In genomic region chr2:149555209-149555608, GRCm38 (mm10) we compare ENCODE assay signal across 31 mouse cellular contexts.
DNase-seq lines count a peak whose midpoint lies in the region; ATAC-seq and TF ChIP-seq lines count a peak whose summit lies in the region.
"Had no signal": no experiment of that assay in that cellular context is flagged by ENCODE, and none has a peak within 500 bp of the region (broad histone marks: within the 10 kb centered on the region; RNA-seq: fewer than 3 reads in every experiment).

No protein-coding gene starts in this region.

- H3K9ac ChIP-seq in heart, adult 2 months (ENCODE audit: low read depth, low read length), result no peak overlapping the region
- no peak overlapping the region for H3K9ac ChIP-seq in liver, adult 2 months (ENCODE audit: low read depth, low read length)
- no peak overlapping the region for H3K9ac ChIP-seq in liver, embryonic 12.5 days
- no peak overlapping the region for H3K9ac ChIP-seq in MEL (ENCODE audit: control insufficient read depth, low read depth, low read length, poor library complexity, severe bottlenecking)
- H3K9ac ChIP-seq: embryonic facial prominence, embryonic 12.5 days; forebrain, embryonic 15.5 days; heart, embryonic 12.5 days; hindbrain, embryonic 15.5 days; liver, embryonic 14.5 days; neural tube, embryonic 15.5 days; stomach, embryonic 15.5 days had no signal

- no peaks in the 10 kb centered on the region for H3K4me1 ChIP-seq in heart, adult 2 months (ENCODE audit: control insufficient read depth, insufficient read depth, low read length)
- no peaks in the 10 kb centered on the region for H3K4me1 ChIP-seq in liver, adult 2 months (ENCODE audit: control insufficient read depth, insufficient read depth, low read length)
- no peaks in the 10 kb centered on the region for H3K4me1 ChIP-seq in liver, embryonic 12.5 days
- H3K4me1 ChIP-seq in MEL (ENCODE audit: control insufficient read depth in 1 of 2, insufficient read depth in 2 of 2, low read length in 2 of 2), result no peaks in the 10 kb centered on the region
- H3K4me1 ChIP-seq: embryonic facial prominence, embryonic 12.5 days; forebrain, embryonic 10.5 days; forebrain, embryonic 15.5 days; heart, embryonic 12.5 days; hindbrain, embryonic 15.5 days; neural tube, embryonic 15.5 days; stomach, embryonic 15.5 days had no signal

- H3K36me3 ChIP-seq in heart, adult 2 months (ENCODE audit: control insufficient read depth, insufficient read depth, low read length), result no peaks in the 10 kb centered on the region
- H3K36me3 ChIP-seq in liver, adult 2 months (ENCODE audit: control insufficient read depth, insufficient read depth, low read length), result no peaks in the 10 kb centered on the region
- H3K36me3 ChIP-seq in liver, embryonic 12.5 days, result no peaks in the 10 kb centered on the region
- H3K36me3 ChIP-seq in MEL (ENCODE audit: control insufficient read depth in 1 of 2, insufficient read depth in 2 of 2, low read length in 2 of 2), result no peaks in the 10 kb centered on the region
- H3K36me3 ChIP-seq: embryonic facial prominence, embryonic 12.5 days; forebrain, embryonic 10.5 days; forebrain, embryonic 15.5 days; heart, embryonic 12.5 days; hindbrain, embryonic 15.5 days; neural tube, embryonic 15.5 days; stomach, embryonic 15.5 days had no signal

- H3K27me3 ChIP-seq in heart, adult 2 months (ENCODE audit: control insufficient read depth, insufficient read depth, low read length), result no peaks in the 10 kb centered on the region
- H3K27me3 ChIP-seq in liver, adult 2 months (ENCODE audit: control insufficient read depth, insufficient read depth, low read length), result no peaks in the 10 kb centered on the region
- no peaks in the 10 kb centered on the region for H3K27me3 ChIP-seq in liver, embryonic 12.5 days (replicated peaks)
- H3K27me3 ChIP-seq in MEL (ENCODE audit: control insufficient read depth in 1 of 2, insufficient read depth in 2 of 2, low read length in 2 of 2), result no peaks in the 10 kb centered on the region
- H3K27me3 ChIP-seq: embryonic facial prominence, embryonic 12.5 days; forebrain, embryonic 15.5 days; heart, embryonic 12.5 days; hindbrain, embryonic 15.5 days; neural tube, embryonic 15.5 days; stomach, embryonic 15.5 days had no signal

- TF ChIP-seq POLR2A in heart, adult 2 months (IDR thresholded peaks at IDR 0.05; ENCODE audit: insufficient read depth, low read depth, low read length), result no peak
- TF ChIP-seq POLR2A in liver, adult 2 months (IDR thresholded peaks at IDR 0.05; ENCODE audit: extremely low read depth, insufficient read depth, low read length), result no peak
- TF ChIP-seq POLR2A in MEL (IDR thresholded peaks at IDR 0.05; ENCODE audit: control insufficient read depth in 1 of 2, insufficient read depth in 1 of 2, low read depth in 1 of 2, low read length in 2 of 2, poor library complexity in 1 of 2), result no peak

- no peak for DNase-seq in heart, adult 2 months
- DNase-seq in heart, postnatal 25 days (ENCODE audit: low spot score), result no peak
- peak; percentile 3 for DNase-seq in liver, adult 2 months (ENCODE audit: extremely low read depth, low read depth, low spot score)
- no peak for DNase-seq in MEL (ENCODE audit: low read depth, low spot score)
- no peak for DNase-seq in ovary, postnatal 14 days (ENCODE audit: low spot score)
- DNase-seq in urinary bladder, adult 18-20 months (ENCODE audit: low spot score in 2 of 2), result no peak
- DNase-seq: adrenal gland, postnatal 10 days; cerebellum, adult 8-10 months; cerebellum, postnatal 36 days; gastrocnemius, adult 2 months; gastrocnemius, postnatal 36 days; heart, adult 18-20 months; kidney, adult 8-10 months; kidney, postnatal 10 days; left cerebral cortex, postnatal 4 days; lung, adult 2 months; lung, postnatal 10 days; midbrain, embryonic 14.5 days; right cerebral cortex, postnatal 25 days; thymus, postnatal 14 days had no signal

- intact Hi-C loops in heart, adult 2 months (cut with DNase I), result no loop called here
- intact Hi-C loops in heart, postnatal 25 days (cut with DNase I), result no loop called here

- peak; percentile 44 for TF ChIP-seq CTCF in heart, adult 2 months (IDR thresholded peaks at IDR 0.05)
- peak; percentile 33; the same call in 1 of the 2 replicates for TF ChIP-seq CTCF in liver, adult 2 months (IDR thresholded peaks at IDR 0.05; ENCODE audit: low read depth, low read length)
- TF ChIP-seq CTCF in MEL (IDR thresholded peaks at IDR 0.05 in 2 of 3, conservative IDR thresholded peaks at IDR 0.05 in 1 of 3; ENCODE audit: control insufficient read depth in 1 of 3, insufficient read depth in 1 of 3, low read depth in 2 of 3, low read length in 3 of 3, poor library complexity in 1 of 3, severe bottlenecking in 1 of 3), result peak in 1 of 3 experiments; percentile 6; a peak in 1 of 6 replicates

- no peak for TF ChIP-seq RAD21 in MEL (IDR thresholded peaks at IDR 0.05; ENCODE audit: low read depth, low read length)

- H3K9me3 ChIP-seq in liver, embryonic 12.5 days (replicated peaks), result no peaks in the 10 kb centered on the region
- no peaks in the 10 kb centered on the region for H3K9me3 ChIP-seq in MEL (replicated peaks; ENCODE audit: insufficient read depth, low read length)
- H3K9me3 ChIP-seq: embryonic facial prominence, embryonic 12.5 days; forebrain, embryonic 10.5 days; forebrain, embryonic 15.5 days; heart, embryonic 12.5 days; hindbrain, embryonic 15.5 days; neural tube, embryonic 15.5 days; stomach, embryonic 15.5 days had no signal

- H3K27ac ChIP-seq in heart, adult 2 months, result no peak overlapping the region
- no peak overlapping the region for H3K27ac ChIP-seq in liver, adult 2 months (replicated peaks; ENCODE audit: insufficient read depth, low read depth, low read length)
- H3K27ac ChIP-seq in liver, embryonic 12.5 days, result no peak overlapping the region
- H3K27ac ChIP-seq in MEL (ENCODE audit: control insufficient read depth, low read depth, low read length), result no peak overlapping the region
- H3K27ac ChIP-seq: embryonic facial prominence, embryonic 12.5 days; forebrain, embryonic 10.5 days; forebrain, embryonic 15.5 days; gastrocnemius, adult 2 months; hindbrain, embryonic 15.5 days; liver, embryonic 14.5 days; macrophage; neural tube, embryonic 15.5 days; stomach, embryonic 15.5 days had no signal

- no peak overlapping the region for H3K4me3 ChIP-seq in heart, adult 2 months
- no peak overlapping the region for H3K4me3 ChIP-seq in liver, adult 2 months (ENCODE audit: insufficient read depth, low read depth, low read length)
- H3K4me3 ChIP-seq in liver, embryonic 12.5 days, result no peak overlapping the region
- H3K4me3 ChIP-seq in MEL (ENCODE audit: control insufficient read depth in 1 of 2, insufficient read depth in 1 of 2, low read depth in 2 of 2, low read length in 2 of 2), result no peak overlapping the region
- H3K4me3 ChIP-seq: embryonic facial prominence, embryonic 12.5 days; forebrain, embryonic 10.5 days; forebrain, embryonic 15.5 days; gastrocnemius, adult 2 months; heart, embryonic 12.5 days; hindbrain, embryonic 15.5 days; neural tube, embryonic 15.5 days; stomach, embryonic 15.5 days had no signal

- no peak for ATAC-seq in liver, embryonic 12.5 days
- ATAC-seq in CD4-positive, CD25-positive, alpha-beta regulatory T cell, adult 4 months, result no peak
- ATAC-seq: forebrain, embryonic 15.5 days had no signal

- no peaks in the 10 kb centered on the region for H3K79me2 ChIP-seq in heart, adult 2 months (replicated peaks; ENCODE audit: control insufficient read depth, insufficient read depth, low read length)
- no peaks in the 10 kb centered on the region for H3K79me2 ChIP-seq in liver, adult 2 months (ENCODE audit: control insufficient read depth, insufficient read depth, low read length)
- no peaks in the 10 kb centered on the region for H3K79me2 ChIP-seq in MEL (ENCODE audit: control insufficient read depth, insufficient read depth, low read length, poor library complexity)

- no peak for TF ChIP-seq EP300 in heart, adult 2 months (IDR thresholded peaks at IDR 0.05; ENCODE audit: insufficient read depth, low read depth, low read length)
- no peak for TF ChIP-seq EP300 in MEL (IDR thresholded peaks at IDR 0.05; ENCODE audit: low read depth in 1 of 2, low read length in 2 of 2)

- H3K4me2 ChIP-seq in liver, embryonic 12.5 days, result no peak overlapping the region
- H3K4me2 ChIP-seq: embryonic facial prominence, embryonic 12.5 days; forebrain, embryonic 15.5 days; heart, embryonic 12.5 days; hindbrain, embryonic 15.5 days; neural tube, embryonic 15.5 days; stomach, embryonic 15.5 days had no signal

TF ChIP-seq in MEL, 35 proteins besides CTCF, POLR2A, EP300 and RAD21:
- TF ChIP-seq SIN3A (IDR thresholded peaks at IDR 0.05; ENCODE audit: low read length) (no peak), MAFK (IDR thresholded peaks at IDR 0.05; ENCODE audit: borderline replicate concordance, low read depth, low read length) (no peak), TBP (IDR thresholded peaks at IDR 0.05; ENCODE audit: low read depth, low read length) (no peak), POLR2AphosphoS5 (IDR thresholded peaks at IDR 0.05; ENCODE audit: borderline replicate concordance, low read depth, low read length) (no peak), GATA1 (IDR thresholded peaks at IDR 0.05; ENCODE audit: low read depth, low read length) (no peak), ZNF384 (IDR thresholded peaks at IDR 0.05; ENCODE audit: low read depth, low read length) (no peak), SMC3 (IDR thresholded peaks at IDR 0.05; ENCODE audit: low read depth, low read length) (0 out of 2 replicates have a peak, but pooled peaks have one; percentile 13)
